Mouse (Mus musculus) right cerebral cortex, postnatal 10 days (tissue): Measurements from ENCODE around the gene Zscan22.
A peak's percentile ranks its signal among the peaks of the same experiment; 100 is the strongest.
"Not testable (repeated sequence)": the region's sequence is repeated elsewhere in the genome, so short reads cannot be mapped to it uniquely, and the experiment has no call there.

ENCODE experiments used
- DNase-seq, 2 experiments: peaks; one replicate each; pipeline ENCODE4 v3.0.0; 2021; ENCODE audit warnings: low spot score in 2 of 2

Gene Zscan22

DNA sequence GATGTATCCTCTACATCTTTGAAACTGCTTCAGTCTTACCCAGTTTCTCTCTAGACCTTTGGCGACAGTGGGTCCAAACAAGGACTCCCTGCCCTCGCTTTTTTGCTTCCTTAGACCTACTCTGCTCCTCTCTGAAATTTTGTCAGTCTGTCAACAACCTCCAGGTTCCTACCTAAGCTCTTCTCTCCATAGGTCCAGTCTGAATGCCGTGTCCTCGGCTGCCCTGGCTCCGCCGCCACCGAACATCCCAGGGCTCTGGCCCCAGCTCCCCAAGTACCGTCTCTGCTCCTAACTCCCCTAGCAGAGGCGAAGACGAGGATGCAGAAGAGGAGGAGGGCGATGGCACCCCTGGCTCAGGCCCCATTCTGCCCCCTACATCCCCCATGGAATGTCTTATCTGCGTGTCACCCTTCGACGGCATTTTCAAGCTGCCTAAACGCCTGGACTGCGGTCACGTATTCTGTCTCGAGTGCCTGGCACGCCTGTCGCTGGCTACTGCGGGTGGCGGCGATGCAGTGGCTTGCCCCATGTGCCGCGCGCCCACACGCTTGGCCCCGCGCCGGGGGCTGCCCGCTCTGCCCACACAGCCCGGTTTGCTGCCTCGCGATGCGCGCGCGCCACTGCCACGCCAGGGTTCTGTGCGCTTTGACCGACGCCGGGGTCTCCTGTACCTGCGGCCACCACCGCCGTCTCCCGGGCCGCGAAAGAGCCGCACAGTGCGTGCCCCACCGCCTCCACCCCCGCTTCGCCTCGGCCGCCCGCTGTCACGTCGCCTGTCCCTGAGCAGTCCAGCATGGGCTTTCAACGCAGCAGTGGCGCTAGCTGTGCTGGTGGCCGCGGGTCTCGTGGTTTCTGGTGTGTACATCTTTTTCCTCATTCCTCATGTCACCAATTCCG lies 30.3 kb downstream of the Zscan22 start:
- peak; percentile 60 to 61 for DNase-seq

DNA sequence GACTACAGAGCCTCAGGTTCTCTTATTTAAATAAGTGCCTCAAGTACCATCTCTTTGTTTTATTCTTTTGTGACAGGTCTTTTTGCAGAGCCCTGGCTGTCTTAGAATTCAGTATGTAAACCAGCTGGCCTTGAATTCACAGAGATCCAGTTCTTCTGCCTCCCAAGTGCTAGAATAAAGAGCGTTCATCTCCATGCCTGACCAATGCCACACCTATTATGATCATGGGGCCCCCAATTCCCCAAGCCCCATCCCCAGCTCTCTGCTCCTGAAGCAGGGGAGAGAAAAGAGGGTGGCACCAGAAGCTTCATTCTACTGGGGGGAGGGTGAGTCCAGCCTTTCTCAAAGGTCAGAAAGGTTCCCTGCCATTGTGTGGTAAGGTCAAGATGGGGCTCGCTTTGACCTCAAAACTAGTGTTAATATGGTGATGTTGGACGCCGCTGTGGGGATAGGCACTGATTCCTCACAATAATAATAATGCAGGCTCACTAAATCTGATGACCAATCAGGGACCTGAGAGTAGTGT lies 36.1 kb downstream of the Zscan22 start:
- no peak for DNase-seq

DNA sequence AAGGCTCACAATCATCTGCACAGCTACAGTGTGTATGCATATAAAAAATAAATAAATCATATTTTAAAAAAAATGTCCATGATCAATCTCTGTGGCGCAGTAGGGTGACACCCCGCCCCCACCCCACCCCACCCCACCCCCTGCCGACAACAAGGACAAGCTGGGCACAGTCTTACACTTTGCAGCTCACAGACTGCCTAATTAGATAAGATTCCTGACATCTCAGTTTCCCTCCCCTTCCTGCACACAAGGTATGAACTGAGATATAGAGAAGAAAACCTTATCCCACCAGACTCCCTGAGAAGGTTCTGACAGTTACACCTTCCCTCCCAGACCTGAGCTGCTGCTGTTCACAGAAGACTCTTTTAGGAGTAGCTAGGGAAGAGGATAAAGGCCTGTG lies 37.2 kb downstream of the Zscan22 start:
- no peak for DNase-seq

DNA sequence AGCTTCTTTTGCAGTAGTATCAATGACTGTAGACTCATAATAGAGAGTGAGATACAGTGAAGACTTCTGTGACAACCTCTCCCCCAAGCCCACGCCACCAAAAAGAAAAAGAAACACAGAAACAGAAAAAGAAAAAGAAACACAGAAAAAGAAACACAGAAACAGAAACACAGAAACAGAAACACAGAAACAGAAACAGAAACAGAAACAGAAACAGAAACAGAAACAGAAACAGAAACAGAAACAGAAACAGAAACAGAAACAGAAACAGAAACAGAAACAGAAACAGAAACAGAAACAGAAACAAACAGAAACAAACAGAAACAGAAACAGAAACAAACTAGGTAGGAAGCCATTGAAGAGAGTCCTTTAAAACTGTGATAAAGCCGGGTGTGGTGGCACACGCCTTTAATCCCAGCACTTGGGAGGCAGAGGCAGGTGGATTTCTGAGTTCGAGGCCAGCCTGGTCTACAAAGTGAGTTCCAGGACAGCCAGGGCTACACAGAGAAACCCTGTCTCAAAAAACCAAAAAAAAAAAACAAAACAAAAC lies 39.7 kb downstream of the Zscan22 start:
- not testable (repeated sequence) for DNase-seq

DNA sequence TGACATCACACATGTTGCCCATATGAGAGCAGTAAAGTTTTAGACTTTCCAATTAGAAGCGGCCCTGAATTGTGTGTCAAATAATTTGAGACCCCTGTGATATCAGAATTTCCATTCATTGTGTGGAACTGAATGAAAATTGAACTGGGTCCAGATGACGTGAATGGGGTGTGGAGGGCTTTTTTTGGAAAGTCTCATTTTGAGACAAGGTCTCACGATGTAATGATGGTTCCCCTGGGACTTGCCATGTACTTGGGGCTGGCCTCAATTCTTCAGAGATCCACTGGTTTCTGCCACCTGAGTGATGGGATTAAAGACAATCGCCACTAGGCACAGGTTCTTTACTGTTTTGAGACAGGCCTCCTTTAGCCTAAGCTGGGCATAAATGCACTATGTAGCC lies 43.0 kb downstream of the Zscan22 start:
- no peak for DNase-seq

DNA sequence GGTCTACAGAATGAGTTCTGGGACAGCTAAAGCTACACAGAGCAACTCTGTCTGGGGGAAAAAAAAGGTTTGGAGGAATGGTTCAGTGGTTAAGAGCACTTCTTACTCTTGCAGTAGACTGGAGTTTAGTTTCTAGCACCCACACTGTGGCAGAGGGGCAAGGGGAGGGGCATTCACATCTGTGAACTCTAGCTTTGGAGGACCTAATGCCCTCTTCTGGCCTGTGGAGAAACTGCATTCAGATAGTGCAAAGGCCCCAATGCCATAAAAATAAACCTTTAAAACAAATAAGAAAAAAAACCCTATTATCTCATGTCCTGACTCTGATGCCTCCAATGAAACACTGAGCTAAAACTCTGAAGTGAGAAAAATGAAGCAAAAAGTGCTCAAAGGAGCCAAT lies 45.9 kb downstream of the Zscan22 start:
- no peak for DNase-seq

DNA sequence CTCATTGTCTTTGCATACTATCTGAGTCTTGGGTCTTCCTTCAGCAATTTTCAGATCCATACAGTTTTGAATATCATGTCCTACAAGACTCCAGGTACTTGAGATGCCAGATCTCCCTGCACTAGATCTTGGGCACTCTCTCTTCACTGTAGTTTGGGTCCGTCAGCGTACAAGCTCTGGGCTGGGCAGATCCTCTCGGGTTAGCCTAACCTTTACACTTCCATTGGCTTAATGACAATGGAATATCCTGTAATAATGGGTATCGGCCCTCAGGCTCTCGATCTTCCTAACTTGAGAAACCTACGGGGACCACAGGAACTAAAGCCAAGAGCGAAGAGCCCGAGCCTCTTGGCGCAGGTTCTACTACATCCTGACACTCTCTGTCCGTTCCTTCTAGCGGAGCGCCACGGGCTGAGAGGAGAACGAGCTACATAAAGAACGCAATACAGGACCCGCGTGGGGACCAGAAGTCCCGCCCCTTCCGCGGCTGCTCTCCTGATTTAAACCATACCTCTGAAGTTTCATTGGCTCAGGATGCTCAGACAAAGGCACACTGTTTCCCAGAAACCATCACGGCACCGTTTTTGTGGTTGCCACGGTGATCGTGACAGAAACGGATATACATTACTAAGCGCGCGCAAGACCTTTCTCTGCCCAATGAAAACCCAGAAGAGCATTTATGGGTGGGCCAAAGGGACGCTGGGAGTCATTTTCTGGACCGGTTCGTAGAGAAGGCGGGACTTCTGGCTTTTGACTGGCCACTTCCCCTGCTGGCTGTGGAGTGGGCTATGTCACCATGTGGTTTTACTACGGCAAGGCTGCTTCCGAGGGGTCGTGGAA lies 51.6 kb downstream of the Zscan22 start:
- DNase-seq = peak; percentile 97 to 99

DNA sequence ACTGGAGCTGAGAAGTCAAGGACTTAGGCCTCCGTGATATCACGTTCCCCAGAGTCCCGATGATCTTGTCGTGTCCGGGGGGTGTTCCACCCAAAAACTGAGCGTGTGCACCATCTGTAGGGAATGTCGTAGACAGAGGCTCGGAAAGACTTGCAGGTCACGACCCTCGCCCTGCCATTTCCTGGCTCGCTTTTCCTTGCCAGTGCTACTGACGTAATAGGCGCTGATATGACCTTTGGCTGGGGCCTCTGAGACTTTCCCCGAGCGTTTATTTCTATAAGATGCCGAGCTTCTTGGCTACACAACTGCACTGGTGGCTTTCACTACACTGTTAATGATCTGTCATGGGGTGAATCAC lies 52.2 kb downstream of the Zscan22 start:
- no peak for DNase-seq

DNA sequence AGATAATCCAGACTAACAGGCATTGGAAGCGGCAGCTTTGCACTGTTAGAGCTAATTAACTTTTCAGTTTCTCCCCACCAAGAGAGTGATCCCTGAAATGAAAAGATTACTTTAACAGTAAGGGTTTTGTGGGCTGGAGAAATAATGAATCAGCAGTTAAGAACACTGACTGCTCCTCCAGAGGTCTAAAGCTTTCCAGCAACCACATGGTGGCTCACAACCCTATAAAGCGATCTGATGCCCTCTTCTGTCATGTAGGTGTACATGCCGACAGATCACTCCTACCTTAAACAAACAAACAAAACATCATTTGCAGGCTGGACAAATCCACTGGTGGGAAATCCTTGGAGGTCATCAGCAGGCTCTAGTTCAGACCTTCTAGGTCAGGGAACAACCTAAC lies 57.3 kb downstream of the Zscan22 start:
- no peak for DNase-seq

DNA sequence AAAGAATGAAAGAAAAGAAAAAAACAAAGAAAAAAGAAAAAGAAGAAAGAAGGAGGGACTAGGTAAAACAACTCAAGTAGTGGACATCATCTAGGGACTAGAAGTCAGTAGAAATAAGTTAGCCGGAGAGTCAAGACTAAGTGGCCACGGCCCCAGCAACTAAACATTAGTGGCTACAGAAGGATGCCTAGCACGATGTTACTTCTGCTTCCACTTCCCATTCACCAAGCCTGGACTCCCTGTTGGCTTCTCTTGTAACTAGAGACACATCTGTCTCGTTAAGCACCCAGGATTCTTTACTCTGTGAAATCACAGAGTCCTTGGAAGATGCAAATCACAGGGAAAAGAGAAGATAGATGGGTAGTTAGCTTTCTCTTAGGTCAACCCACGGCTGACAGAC lies 59.9 kb downstream of the Zscan22 start:
- DNase-seq = no peak
